Mouse (Mus musculus) lung, postnatal 0 days (tissue): Measurements from ENCODE around the gene Mtm1.

Source experiments
- CTCF ChIP-seq: IDR thresholded peaks from 2 replicates; pipeline ENCODE4 v1.5.1; 2016; ENCODE audit warnings: antibody characterized with exemption, mild to moderate bottlenecking
- EP300 ChIP-seq: IDR thresholded peaks from 2 replicates; pipeline ENCODE4 v1.6.1; 2016; ENCODE audit warnings: antibody characterized with exemption, mild to moderate bottlenecking, control low read depth

- TF ChIP-seq CTCF (no peak), EP300 (no peak)
These were observed 26.9 kb upstream of the Mtm1 start for GRCm38 (mm10) chrX:71183671-71184070.
